Mouse (Mus musculus): ENCODE measurements around the gene Klk1b4. TPM values are rescaled to one million over a fixed set of nuclear protein-coding genes. Genes with fewer than 3 reads are reported as not detected.

The Klk1b4 gene
- polyA plus RNA-seq, 1 experiment from 2014 or later, result not detected

DNA sequence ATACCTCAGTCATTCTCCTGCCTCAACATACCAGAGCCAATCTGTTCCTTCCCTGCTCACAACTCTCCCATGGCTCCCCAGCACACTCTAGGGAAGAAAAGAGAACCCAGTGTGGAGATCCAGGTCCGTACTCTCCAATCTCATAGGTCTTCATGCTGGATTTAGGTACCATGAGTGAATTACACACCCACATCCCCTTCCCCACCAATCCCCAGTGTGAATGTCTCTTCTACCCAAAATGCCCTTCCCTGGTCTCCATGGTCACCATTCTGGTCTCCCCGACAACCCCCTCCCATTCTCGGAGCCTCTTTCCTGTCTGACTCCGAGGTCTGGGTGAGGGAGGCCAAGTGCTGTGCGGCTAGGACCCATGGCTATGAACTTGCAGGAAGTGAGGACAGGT, 53.9 kb downstream of the Klk1b4 start, which contains the start of gene Gm15517:
Gene Gm15517 (plus strand): TSS at position 301 of the 400 bp plus-strand sequence.
- no peak within 1 kb of the TSS for H3K4me3 ChIP-seq (ENCODE audit: low read depth, low read length)
- H3K36me3 ChIP-seq (ENCODE audit: control insufficient read depth, insufficient read depth), result no peaks in the 10 kb centered on the region
- no peak for TF ChIP-seq CTCF (IDR thresholded peaks at IDR 0.05; ENCODE audit: low read depth)
- H3K4me2 ChIP-seq (replicated peaks; ENCODE audit: low read depth), result no peak within 1 kb of the TSS
- no peak within 1 kb of the TSS for H3K27ac ChIP-seq (ENCODE audit: low read depth, low read length)
- no peak for ATAC-seq
- H3K9ac ChIP-seq (ENCODE audit: low read depth, low read length), result no peak within 1 kb of the TSS
- no peaks in the 10 kb centered on the region for H3K9me3 ChIP-seq (ENCODE audit: control insufficient read depth)
- no peaks in the 10 kb centered on the region; the same call in 1 of the 2 replicates for H3K4me1 ChIP-seq (replicated peaks; ENCODE audit: control insufficient read depth, insufficient read depth, low read length)
- WGBS, result 60% methylated on average over 5 of the region's 5 CpGs
- peaks cover 4% of the 10 kb centered on the region; the same call in 1 of the 2 replicates for H3K27me3 ChIP-seq (replicated peaks; ENCODE audit: control insufficient read depth, insufficient read depth, low read length)

Other genes starting within 250 kb of the Klk1b4 start
- not detected in 2 replicates for gene Klk1b1, start 240.7 kb upstream of the Klk1b4 start, polyA plus RNA-seq (2015; fragmentation: Nextera tagmentation; extraction: Ambion mirVana)
- gene Klk1b9, start 231.4 kb upstream of the Klk1b4 start, polyA plus RNA-seq (2015; fragmentation: Nextera tagmentation; extraction: Ambion mirVana), result not detected in 2 replicates
- not detected in 2 replicates for gene Klk1b11, start 211.6 kb upstream of the Klk1b4 start, polyA plus RNA-seq (2015; fragmentation: Nextera tagmentation; extraction: Ambion mirVana)
- gene Klk1b26, start 195.3 kb upstream of the Klk1b4 start, polyA plus RNA-seq (2015; fragmentation: Nextera tagmentation; extraction: Ambion mirVana), result not detected in 2 replicates
- not detected in 2 replicates for gene Klk1b27, start 155.1 kb upstream of the Klk1b4 start, polyA plus RNA-seq (2015; fragmentation: Nextera tagmentation; extraction: Ambion mirVana)
- not detected in 2 replicates for gene Klk1b21, start 105.1 kb upstream of the Klk1b4 start, polyA plus RNA-seq (2015; fragmentation: Nextera tagmentation; extraction: Ambion mirVana)
- not detected in 2 replicates for gene Klk1b22, start 94.8 kb upstream of the Klk1b4 start, polyA plus RNA-seq (2015; fragmentation: Nextera tagmentation; extraction: Ambion mirVana)
- not detected in 2 replicates for gene Klk1b16, start 70.7 kb upstream of the Klk1b4 start, polyA plus RNA-seq (2015; fragmentation: Nextera tagmentation; extraction: Ambion mirVana)
- gene Klk1b24, start 19.2 kb upstream of the Klk1b4 start, polyA plus RNA-seq (2015; fragmentation: Nextera tagmentation; extraction: Ambion mirVana), result not detected in 2 replicates
- not detected in 2 replicates for gene Klk1b3, start 9.2 kb upstream of the Klk1b4 start, polyA plus RNA-seq (2015; fragmentation: Nextera tagmentation; extraction: Ambion mirVana)
- not detected in 2 replicates for gene Klk1b5, start 8.5 kb downstream of the Klk1b4 start, polyA plus RNA-seq (2015; fragmentation: Nextera tagmentation; extraction: Ambion mirVana)
- 23.0 and 35.6 TPM in 2 replicates for gene Klk1, start 17.9 kb downstream of the Klk1b4 start, polyA plus RNA-seq (2015; fragmentation: Nextera tagmentation; extraction: Ambion mirVana)
- gene Gm36864, start 28.7 kb downstream of the Klk1b4 start, polyA plus RNA-seq (2015; fragmentation: Nextera tagmentation; extraction: Ambion mirVana), result not detected in 2 replicates
- 0.65 and 1.1 TPM in 2 replicates for gene 1700028J19Rik, start 39.3 kb downstream of the Klk1b4 start, polyA plus RNA-seq (2015; fragmentation: Nextera tagmentation; extraction: Ambion mirVana)
- 40.3 and 42.3 TPM in 2 replicates for gene 2410002F23Rik, start 39.3 kb downstream of the Klk1b4 start, polyA plus RNA-seq (2015; fragmentation: Nextera tagmentation; extraction: Ambion mirVana)
- gene Acp4, start 49.9 kb downstream of the Klk1b4 start, polyA plus RNA-seq (2015; fragmentation: Nextera tagmentation; extraction: Ambion mirVana), result not detected in 2 replicates
- gene Gm15517, start 54.0 kb downstream of the Klk1b4 start, polyA plus RNA-seq (2015; fragmentation: Nextera tagmentation; extraction: Ambion mirVana), result not detected in 2 replicates
- 3.5 and 3.8 TPM in 2 replicates for gene Clec11a, start 99.5 kb downstream of the Klk1b4 start, polyA plus RNA-seq (2015; fragmentation: Nextera tagmentation; extraction: Ambion mirVana)
- 0.39 and 0.44 TPM in 2 replicates for gene Shank1, start 102.8 kb downstream of the Klk1b4 start, polyA plus RNA-seq (2015; fragmentation: Nextera tagmentation; extraction: Ambion mirVana)
- gene Syt3, start 176.7 kb downstream of the Klk1b4 start, polyA plus RNA-seq (2015; fragmentation: Nextera tagmentation; extraction: Ambion mirVana), result 0.55 and 0.58 TPM in 2 replicates
- gene 1700008O03Rik, start 178.4 kb downstream of the Klk1b4 start, polyA plus RNA-seq (2015; fragmentation: Nextera tagmentation; extraction: Ambion mirVana), result 0.51 and 0.60 TPM in 2 replicates
- gene Lrrc4b, start 221.6 kb downstream of the Klk1b4 start, polyA plus RNA-seq (2015; fragmentation: Nextera tagmentation; extraction: Ambion mirVana), result 0.35 and 0.54 TPM in 2 replicates